Mouse (Mus musculus) c-Kit-positive CD71-negative TER-119-negative erythroid progenitor cells, embryonic 14.5 days (primary cell): ENCODE results near the gene 1700049E17Rik2.
"Not testable (repeated sequence)": the region's sequence is repeated elsewhere in the genome, so short reads cannot be mapped to it uniquely, and the experiment has no call there.

Experiments used
- DNase-seq: peaks from one replicate; pipeline ENCODE4 v3.0.0-alpha.2; 2013; ENCODE audit warnings: low read depth

The 1700049E17Rik2 gene

DNA sequence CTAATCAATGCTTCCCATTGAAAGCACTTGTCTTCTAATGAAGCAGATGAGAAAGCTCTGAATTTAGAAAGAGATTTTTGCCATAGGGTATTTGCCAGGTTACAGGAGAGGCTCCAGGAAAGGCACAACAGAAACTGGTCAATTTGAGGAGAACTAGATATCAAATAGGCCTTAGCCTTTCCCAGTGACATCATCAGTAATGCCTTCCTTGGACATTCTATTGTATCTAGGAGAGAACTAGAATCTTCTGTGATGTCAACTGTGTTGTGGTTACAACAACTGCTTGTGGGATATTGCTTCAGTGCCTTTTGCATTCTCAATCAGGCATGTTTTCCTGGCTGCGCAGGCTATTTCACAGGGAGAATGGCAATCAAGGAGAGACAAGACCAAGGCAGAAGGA lies at the start of gene 1700049E17Rik2:
1700049E17Rik2 (plus strand) TSS at position 301 of the 400 bp plus-strand sequence.
- not testable (repeated sequence) for DNase-seq

- DNase-seq = not testable (repeated sequence)
Measured at GRCm38 (mm10) chr14:41524695-41525094, 48.3 kb upstream of the 1700049E17Rik2 start.

DNA sequence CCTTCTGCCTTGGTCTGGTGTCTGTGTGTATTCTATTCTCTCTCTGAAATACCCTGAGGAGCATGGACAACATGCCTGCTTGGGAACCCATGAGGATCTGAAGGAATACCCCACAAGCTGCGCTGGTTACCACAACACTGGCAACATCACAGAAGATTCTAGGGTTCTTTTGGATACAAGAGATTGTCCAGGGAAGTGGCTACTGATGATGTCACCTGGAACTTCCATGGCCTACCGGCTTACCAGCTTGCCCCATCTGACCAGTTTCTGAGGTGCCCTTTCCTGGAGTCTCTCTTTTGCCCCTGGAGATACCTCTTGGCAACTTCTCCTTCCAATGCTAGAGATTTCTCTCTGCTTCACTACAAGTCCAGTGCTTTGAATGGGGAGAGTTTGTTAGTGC lies 17.5 kb upstream of the 1700049E17Rik2 start, which contains the start of gene Gm7970:
Gm7970 (minus strand) TSS at position 101 of the 400 bp plus-strand sequence.
- DNase-seq = not testable (repeated sequence)

- DNase-seq = not testable (repeated sequence)
Measured at GRCm38 (mm10) chr14:41586346-41586745, 13.3 kb downstream of the 1700049E17Rik2 start.

- DNase-seq = not testable (repeated sequence)
Measured at GRCm38 (mm10) chr14:41600935-41601334, 27.9 kb downstream of the 1700049E17Rik2 start.

DNA sequence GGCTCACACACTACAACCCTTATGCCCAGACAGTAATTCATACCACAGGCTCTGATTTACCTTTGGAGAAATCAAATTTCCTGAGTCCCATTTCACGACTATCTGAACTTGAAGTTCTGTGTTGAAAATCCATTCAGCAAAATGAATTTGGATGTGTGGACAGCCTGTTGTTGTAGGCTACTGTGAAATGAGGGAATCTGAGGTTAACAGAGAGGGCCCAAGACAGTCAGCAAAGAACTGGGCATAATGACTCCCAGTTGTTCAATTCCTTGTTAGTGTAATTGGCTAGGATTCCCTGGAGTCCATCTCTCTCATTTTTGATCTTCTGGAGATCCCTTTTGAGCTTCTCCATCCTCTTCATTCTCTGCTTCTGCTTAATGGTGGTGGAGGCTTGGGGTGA lies 37.7 kb downstream of the 1700049E17Rik2 start:
- DNase-seq = not testable (repeated sequence)

DNA sequence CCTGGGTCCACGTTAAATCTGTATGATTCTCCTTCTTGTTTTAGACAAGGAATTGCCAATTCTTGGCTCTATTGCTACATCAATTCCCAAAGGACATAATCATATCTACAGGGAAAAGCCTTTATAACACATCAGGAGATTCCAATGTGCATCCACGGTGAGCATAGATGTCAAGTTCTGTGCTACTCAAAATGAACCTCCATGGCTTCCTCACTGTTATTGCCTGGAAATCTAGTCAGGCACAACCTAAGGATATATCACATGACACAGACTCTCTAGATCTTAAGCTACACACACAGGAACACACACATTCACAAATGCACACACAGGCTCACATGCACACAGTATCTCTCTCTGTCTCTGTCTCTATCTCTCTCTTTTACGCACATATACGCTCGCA lies 49.5 kb downstream of the 1700049E17Rik2 start:
- DNase-seq = not testable (repeated sequence)

DNA sequence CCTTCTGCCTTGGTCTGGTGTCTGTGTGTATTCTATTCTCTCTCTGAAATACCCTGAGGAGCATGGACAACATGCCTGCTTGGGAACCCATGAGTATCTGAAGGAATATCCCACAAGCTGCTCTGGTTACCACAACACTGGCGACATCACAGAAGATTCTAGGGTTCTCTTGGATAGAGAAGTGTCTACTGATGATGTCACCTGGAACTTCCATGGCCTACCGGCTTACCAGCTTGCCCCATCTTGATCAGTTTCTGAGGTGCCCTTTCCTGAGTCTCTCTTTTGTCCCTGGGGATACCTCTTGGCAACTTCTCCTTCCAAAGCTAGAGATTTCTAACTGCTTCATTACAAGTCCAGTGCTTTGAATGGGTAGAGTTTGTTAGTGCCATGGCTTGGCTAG lies 51.5 kb downstream of the 1700049E17Rik2 start, which contains the start of gene Gm3072:
Gm3072 (minus strand) TSS at position 101 of the 400 bp plus-strand sequence.
- not testable (repeated sequence) for DNase-seq

GRCm38 (mm10) chr14:41630144-41630543 lies 57.1 kb downstream of the 1700049E17Rik2 start:
- DNase-seq = not testable (repeated sequence)
